ENCODE assay signal across 16 mouse cellular contexts in the genomic region with DNA sequence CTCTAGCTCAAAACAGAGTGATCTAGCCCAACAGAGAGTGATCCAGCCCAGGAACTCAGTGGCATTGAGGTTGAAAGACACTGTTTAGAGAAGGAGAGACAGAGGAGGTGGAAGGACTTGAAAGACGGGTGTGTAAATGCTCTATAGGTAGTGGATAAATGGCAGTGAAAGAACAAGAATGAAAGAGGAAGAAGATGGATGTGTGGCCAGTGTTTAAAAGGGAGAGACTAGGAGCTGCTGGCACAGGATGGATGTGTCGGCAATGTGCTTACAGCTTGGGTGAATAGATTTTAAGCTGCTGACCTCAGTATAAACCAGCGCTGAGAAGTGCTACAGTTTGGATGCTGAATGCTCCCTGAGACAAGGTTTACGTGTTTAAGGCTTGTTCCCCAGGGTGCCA. TPM values are rescaled to one million over a fixed set of nuclear protein-coding genes. Genes with fewer than 3 reads are reported as not detected.
A peak's percentile ranks its signal among the peaks of the same experiment; 100 is the strongest.
DNase-seq lines count a peak whose midpoint lies in the region; ATAC-seq and TF ChIP-seq lines count a peak whose summit lies in the region.
"Had no signal": no experiment of that assay in that cellular context is flagged by ENCODE, and none has a peak within 500 bp of the region (broad histone marks: within the 10 kb centered on the region; RNA-seq: fewer than 3 reads in every experiment).

No protein-coding gene starts in this region.

- no peaks in the 10 kb centered on the region for H3K79me2 ChIP-seq in myocyte (ENCODE audit: control insufficient read depth, insufficient read depth)

- H3K4me1 ChIP-seq in heart, embryonic 12.5 days (replicated peaks) = peaks cover 41% of the 10 kb centered on the region
- peaks cover 34% of the 10 kb centered on the region for H3K4me1 ChIP-seq in liver, postnatal 0 days (ENCODE audit: insufficient read depth)
- H3K4me1 ChIP-seq in liver, embryonic 11.5 days (replicated peaks; ENCODE audit: control insufficient read depth, insufficient read depth, low read length) = peaks cover 16% of the 10 kb centered on the region
- peaks cover 54% of the 10 kb centered on the region for H3K4me1 ChIP-seq in brown adipose tissue, adult 24 weeks (ENCODE audit: control insufficient read depth, insufficient read depth, insufficient read length, low read length)

- H3K4me2 ChIP-seq in heart, embryonic 12.5 days = no peak overlapping the region
- no peak overlapping the region for H3K4me2 ChIP-seq in liver, postnatal 0 days (ENCODE audit: low read depth, low read length)
- H3K4me2 ChIP-seq in liver, embryonic 11.5 days = no peak overlapping the region
- peak overlapping the region; percentile 76 for H3K4me2 ChIP-seq in myocyte (ENCODE audit: low read depth)
- H3K4me2 ChIP-seq: liver, embryonic 12.5 days had no signal

- H3K27ac ChIP-seq in heart, embryonic 12.5 days (ENCODE audit: poor library complexity, severe bottlenecking) = peak overlapping the region; percentile 25; the same call in 1 of the 2 replicates
- H3K27ac ChIP-seq in liver, postnatal 0 days (ENCODE audit: low read depth) = peak overlapping the region; percentile 26
- H3K27ac ChIP-seq in liver, embryonic 11.5 days (ENCODE audit: low read depth, low read length) = no peak overlapping the region
- peak overlapping the region; percentile 99 for H3K27ac ChIP-seq in brown adipose tissue, adult 24 weeks (replicated peaks; ENCODE audit: low read depth, low read length)
- H3K27ac ChIP-seq: liver, embryonic 12.5 days had no signal

- no peaks in the 10 kb centered on the region for H3K27me3 ChIP-seq in heart, embryonic 12.5 days (replicated peaks)
- H3K27me3 ChIP-seq in liver, postnatal 0 days (ENCODE audit: insufficient read depth, low read length) = no peaks in the 10 kb centered on the region
- H3K27me3 ChIP-seq in liver, embryonic 11.5 days (replicated peaks; ENCODE audit: control insufficient read depth, insufficient read depth, low read length) = no peaks in the 10 kb centered on the region
- no peaks in the 10 kb centered on the region for H3K27me3 ChIP-seq in myocyte (ENCODE audit: control insufficient read depth, insufficient read depth, insufficient read length)
- H3K27me3 ChIP-seq: liver, embryonic 12.5 days had no signal

- ATAC-seq in heart, embryonic 12.5 days (ENCODE audit: insufficient number of reproducible peaks, low FRiP score) = no peak
- ATAC-seq in liver, postnatal 0 days = no peak
- ATAC-seq in liver, embryonic 11.5 days (replicated peaks; ENCODE audit: low FRiP score) = no peak
- no peak for ATAC-seq in CD4-positive, CD25-positive, alpha-beta regulatory T cell, adult 4 months
- ATAC-seq: inflammation-experienced regulatory T-cells, adult 6 months; liver, embryonic 12.5 days had no signal

- H3K36me3 ChIP-seq in heart, embryonic 12.5 days = no peaks in the 10 kb centered on the region
- H3K36me3 ChIP-seq in liver, postnatal 0 days (replicated peaks; ENCODE audit: insufficient read depth, low read length) = no peaks in the 10 kb centered on the region
- H3K36me3 ChIP-seq in liver, embryonic 11.5 days (ENCODE audit: control insufficient read depth, insufficient read depth, low read length) = no peaks in the 10 kb centered on the region
- H3K36me3 ChIP-seq in myocyte (ENCODE audit: control insufficient read depth, insufficient read depth) = no peaks in the 10 kb centered on the region
- H3K36me3 ChIP-seq: liver, embryonic 12.5 days had no signal

- WGBS in heart, embryonic 12.5 days = 69% methylated on average over 4 of the region's 4 CpGs
- WGBS in liver, postnatal 0 days (ENCODE audit: insufficient replicate concordance) = 57% methylated on average over 4 of the region's 4 CpGs
- WGBS in liver, embryonic 11.5 days = 66% methylated on average over 4 of the region's 4 CpGs

- DNase-seq in heart, adult 18-20 months = no peak
- no peak for DNase-seq in liver, postnatal 0 days
- DNase-seq in liver, embryonic 11.5 days (ENCODE audit: low spot score) = no peak
- DNase-seq in urinary bladder, adult 18-20 months (ENCODE audit: low spot score in 2 of 2) = no peak
- DNase-seq: thymus, postnatal 25 days had no signal

- H3K4me3 ChIP-seq in heart, embryonic 12.5 days = no peak overlapping the region
- no peak overlapping the region for H3K4me3 ChIP-seq in liver, postnatal 0 days (ENCODE audit: low read depth, low read length)
- no peak overlapping the region for H3K4me3 ChIP-seq in liver, embryonic 11.5 days (ENCODE audit: low read depth, low read length)
- no peak overlapping the region for H3K4me3 ChIP-seq in brown adipose tissue, adult 24 weeks (ENCODE audit: insufficient read depth, low read depth, low read length)
- no peak overlapping the region for H3K4me3 ChIP-seq in myocyte
- H3K4me3 ChIP-seq: liver, embryonic 12.5 days; megakaryocyte, embryonic 14.5 days had no signal

- TF ChIP-seq CTCF in liver, postnatal 0 days (IDR thresholded peaks at IDR 0.05; ENCODE audit: low read depth) = no peak

- no peak overlapping the region for H3K9ac ChIP-seq in heart, embryonic 12.5 days
- no peak overlapping the region for H3K9ac ChIP-seq in liver, postnatal 0 days (replicated peaks)
- no peak overlapping the region for H3K9ac ChIP-seq in liver, embryonic 11.5 days (ENCODE audit: low read depth, low read length)
- H3K9ac ChIP-seq: liver, embryonic 12.5 days had no signal

- H3K9me3 ChIP-seq in heart, embryonic 12.5 days (replicated peaks) = no peaks in the 10 kb centered on the region
- H3K9me3 ChIP-seq in liver, postnatal 0 days (ENCODE audit: low read length) = no peaks in the 10 kb centered on the region
- H3K9me3 ChIP-seq in liver, embryonic 11.5 days (ENCODE audit: control insufficient read depth, low read length) = no peaks in the 10 kb centered on the region
- H3K9me3 ChIP-seq: liver, embryonic 12.5 days; megakaryocyte, embryonic 14.5 days had no signal

- TF ChIP-seq POLR2A in myocyte (IDR thresholded peaks at IDR 0.05; ENCODE audit: insufficient read length, low read depth) = no peak

- H3ac ChIP-seq in myocyte (ENCODE audit: control insufficient read depth, insufficient read length) = no peak overlapping the region

- TF ChIP-seq EP300 in liver, postnatal 0 days (IDR thresholded peaks at IDR 0.05; ENCODE audit: low read depth) = no peak

TF ChIP-seq in myocyte, 11 proteins besides CTCF, POLR2A, EP300 and RAD21:
- TF ChIP-seq REST (IDR thresholded peaks at IDR 0.05; ENCODE audit: insufficient read depth, insufficient read length) = no peak
- TF ChIP-seq SRF (IDR thresholded peaks at IDR 0.05; ENCODE audit: control insufficient read depth, insufficient read length, low read depth) = no peak
- TF ChIP-seq MAX (IDR thresholded peaks at IDR 0.05; ENCODE audit: low read depth) = no peak
- TF ChIP-seq USF1 (IDR thresholded peaks at IDR 0.05; ENCODE audit: low read depth) = no peak
- TF ChIP-seq MYOD1 (IDR thresholded peaks at IDR 0.05; ENCODE audit: control insufficient read depth in 1 of 3, insufficient read length in 2 of 3, low read depth in 2 of 3) = no peak
- no peak for TF ChIP-seq CEBPB (IDR thresholded peaks at IDR 0.05; ENCODE audit: insufficient read depth, poor library complexity, severe bottlenecking)
- TF ChIP-seq E2F4 (IDR thresholded peaks at IDR 0.05; ENCODE audit: insufficient read depth) = no peak

RNA-seq across cellular contexts. Expression of gene Scgb1a1, which starts 13.3 kb away (rescaled TPM):
- polyA plus RNA-seq in heart, embryonic 12.5 days (2016; fragmentation: Nextera tagmentation; extraction: Ambion mirVana) = not detected in 2 replicates
- 10 to 100 TPM in 1 of 2 experiments, not detected in 1; 80.4 TPM for total RNA-seq in heart, adult 18-20 months (2021)
- polyA plus RNA-seq in liver, postnatal 0 days (2015; fragmentation: Nextera tagmentation; extraction: Ambion mirVana) = 0.85 and 3.7 TPM in 2 replicates
- not detected in 2 replicates for polyA plus RNA-seq in liver, embryonic 11.5 days (2014; fragmentation: Nextera tagmentation; extraction: Ambion mirVana)
- polyA plus RNA-seq in brown adipose tissue, adult 24 weeks (2012; ENCODE audit: insufficient read depth, insufficient read length, missing spikeins) = not detected in 2 replicates
- polyA plus RNA-seq in myocyte (2012; fragmentation: generic; extraction: Trizol) = not detected
- not detected for polyA plus RNA-seq in CD4-positive, CD25-positive, alpha-beta regulatory T cell, adult 4 months (2017; shearing (Covaris generic))
- total RNA-seq: adrenal gland, adult 2 months; common myeloid progenitor, adult 5-6 weeks; left cerebral cortex, postnatal 14 days; neutrophil, adult 5-6 weeks had no signal
- polyA plus RNA-seq: adrenal gland, adult 2 months; inflammation-experienced regulatory T-cells, adult 6 months; liver, embryonic 12.5 days had no signal
